Mouse (Mus musculus): ENCODE data around the gene Cldn9. TPM values are rescaled to one million over a fixed set of nuclear protein-coding genes. Genes with fewer than 3 reads are reported as not detected.

Gene Cldn9
- 1.1 and 1.3 TPM in 2 replicates for polyA plus RNA-seq (2014; fragmentation: Nextera tagmentation; extraction: Ambion mirVana)

DNA sequence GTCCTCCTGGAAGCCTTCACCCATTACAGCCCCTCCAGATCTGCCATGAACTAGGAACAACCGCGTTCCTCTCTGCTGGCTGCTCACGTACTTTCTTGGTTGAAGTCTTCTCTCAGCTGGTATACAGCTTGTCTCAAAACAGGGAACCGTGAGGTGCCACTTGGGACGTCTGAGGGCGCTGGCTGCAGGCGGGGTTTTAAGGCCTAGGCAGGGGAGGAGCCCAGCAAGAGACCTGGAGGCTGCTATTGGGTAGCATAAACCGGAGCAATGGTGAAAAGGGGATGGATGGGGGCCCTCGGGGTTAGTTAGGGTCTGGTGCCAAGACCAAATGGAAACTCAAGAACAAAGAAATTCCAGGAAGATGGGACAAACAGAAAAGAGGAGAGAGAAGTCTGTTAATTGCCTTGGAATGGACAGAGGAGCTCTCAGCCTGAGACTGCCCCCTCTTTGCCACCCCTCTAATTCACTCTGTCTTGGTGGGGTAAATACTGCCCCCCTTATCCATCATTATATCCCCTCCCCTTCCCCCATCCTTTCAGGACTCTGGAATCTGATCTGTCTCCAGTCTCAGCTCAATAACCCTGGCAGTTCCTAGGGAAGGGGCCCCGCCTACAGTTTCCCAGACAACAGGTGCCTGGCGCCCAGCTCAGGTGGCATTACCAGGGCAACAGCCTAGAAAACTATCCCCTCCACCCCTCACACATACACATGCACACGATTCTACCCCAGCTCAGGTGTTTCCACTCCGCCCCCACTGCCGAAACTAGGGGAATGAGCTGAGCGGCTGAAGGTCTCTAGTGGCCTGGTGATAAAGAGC is at the start of gene Cldn9:
Gene Cldn9, minus strand, starts transcription at position 171 of the 817 bp plus-strand sequence.
- Histone ChIP-seq H3K9me3 (ENCODE audit: control insufficient read depth, low read length) (no peaks in the 10 kb centered on the region), H3K4me3 (ENCODE audit: low read depth, low read length) (no peak within 1 kb of the TSS), H3K4me2 (ENCODE audit: low read length) (no peak within 1 kb of the TSS), H3K27me3 (replicated peaks; ENCODE audit: control insufficient read depth, insufficient read depth, low read length) (peaks cover 39% of the 10 kb centered on the region), H3K9ac (ENCODE audit: low read length) (no peak within 1 kb of the TSS), H3K36me3 (ENCODE audit: control insufficient read depth, insufficient read depth, low read length) (no peaks in the 10 kb centered on the region), H3K4me1 (replicated peaks; ENCODE audit: control insufficient read depth, insufficient read depth, low read length) (no peaks in the 10 kb centered on the region), H3K27ac (ENCODE audit: low read depth) (no peak within 1 kb of the TSS)
- WGBS = 23% methylated on average over 15 of the region's 15 CpGs
- DNase-seq (ENCODE audit: low spot score) (no peak), ATAC-seq (replicated peaks; ENCODE audit: low FRiP score, low TSS enrichment, low read depth) (peak; percentile 38; the same call in 1 of the 2 replicates)

DNA sequence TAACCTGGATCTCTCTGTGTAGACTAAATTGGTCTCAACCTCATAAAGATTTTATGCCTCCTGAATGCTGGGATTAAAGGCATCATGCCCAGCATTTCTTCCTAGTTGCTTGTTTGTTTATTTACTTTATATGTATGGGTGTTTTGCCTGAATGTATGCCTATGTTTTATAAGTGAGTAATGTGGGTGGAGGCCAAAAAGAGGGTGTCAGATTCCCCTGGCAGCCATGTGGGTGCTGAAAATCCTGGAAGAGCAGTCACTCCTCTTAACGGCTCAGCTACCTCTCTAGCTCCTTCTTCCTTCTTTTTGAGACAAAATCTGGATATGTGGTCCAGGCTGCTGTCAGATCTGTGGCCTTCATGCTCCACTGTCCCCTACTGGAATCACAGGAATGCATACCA is 46.6 kb upstream of the Cldn9 start:
- no peak overlapping the region for H3K4me3 ChIP-seq (ENCODE audit: low read depth, low read length)
- DNase-seq (ENCODE audit: low spot score) = no peak
- no peaks in the 10 kb centered on the region; the same call in 1 of the 2 replicates for H3K4me1 ChIP-seq (replicated peaks; ENCODE audit: control insufficient read depth, insufficient read depth, low read length)
- H3K36me3 ChIP-seq (ENCODE audit: control insufficient read depth, insufficient read depth, low read length) = 0 out of 2 replicates have a peak, but pooled peaks cover 17% of the 10 kb centered on the region
- no peaks in the 10 kb centered on the region for H3K27me3 ChIP-seq (replicated peaks; ENCODE audit: control insufficient read depth, insufficient read depth, low read length)
- H3K4me2 ChIP-seq (ENCODE audit: low read length) = no peak overlapping the region
- ATAC-seq (replicated peaks; ENCODE audit: low FRiP score, low TSS enrichment, low read depth) = no peak
- no peak overlapping the region for H3K9ac ChIP-seq (ENCODE audit: low read length)
- H3K9me3 ChIP-seq (ENCODE audit: control insufficient read depth, low read length) = no peaks in the 10 kb centered on the region
- H3K27ac ChIP-seq (ENCODE audit: low read depth) = no peak overlapping the region
- WGBS = 67% methylated on average over 1 of the region's 1 CpGs

- Histone ChIP-seq H3K4me2 (ENCODE audit: low read length) (peak overlapping the region; percentile 57), H3K27me3 (replicated peaks; ENCODE audit: control insufficient read depth, insufficient read depth, low read length) (no peaks in the 10 kb centered on the region), H3K9ac (ENCODE audit: low read length) (peak overlapping the region; percentile 77), H3K27ac (ENCODE audit: low read depth) (peak overlapping the region; percentile 84), H3K4me3 (ENCODE audit: low read depth, low read length) (peak overlapping the region; percentile 73), H3K4me1 (replicated peaks; ENCODE audit: control insufficient read depth, insufficient read depth, low read length) (no peaks in the 10 kb centered on the region; the same call in 1 of the 2 replicates), H3K36me3 (ENCODE audit: control insufficient read depth, insufficient read depth, low read length) (no peaks in the 10 kb centered on the region), H3K9me3 (ENCODE audit: control insufficient read depth, low read length) (no peaks in the 10 kb centered on the region)
- 2% methylated on average over 20 of the region's 20 CpGs for WGBS
- ATAC-seq (replicated peaks; ENCODE audit: low FRiP score, low TSS enrichment, low read depth) = peak; percentile 93
- DNase-seq (ENCODE audit: low spot score) = peak; percentile 84
These were observed 42.9 kb upstream of the Cldn9 start for GRCm38 (mm10) chr17:23726758-23727142.

DNA sequence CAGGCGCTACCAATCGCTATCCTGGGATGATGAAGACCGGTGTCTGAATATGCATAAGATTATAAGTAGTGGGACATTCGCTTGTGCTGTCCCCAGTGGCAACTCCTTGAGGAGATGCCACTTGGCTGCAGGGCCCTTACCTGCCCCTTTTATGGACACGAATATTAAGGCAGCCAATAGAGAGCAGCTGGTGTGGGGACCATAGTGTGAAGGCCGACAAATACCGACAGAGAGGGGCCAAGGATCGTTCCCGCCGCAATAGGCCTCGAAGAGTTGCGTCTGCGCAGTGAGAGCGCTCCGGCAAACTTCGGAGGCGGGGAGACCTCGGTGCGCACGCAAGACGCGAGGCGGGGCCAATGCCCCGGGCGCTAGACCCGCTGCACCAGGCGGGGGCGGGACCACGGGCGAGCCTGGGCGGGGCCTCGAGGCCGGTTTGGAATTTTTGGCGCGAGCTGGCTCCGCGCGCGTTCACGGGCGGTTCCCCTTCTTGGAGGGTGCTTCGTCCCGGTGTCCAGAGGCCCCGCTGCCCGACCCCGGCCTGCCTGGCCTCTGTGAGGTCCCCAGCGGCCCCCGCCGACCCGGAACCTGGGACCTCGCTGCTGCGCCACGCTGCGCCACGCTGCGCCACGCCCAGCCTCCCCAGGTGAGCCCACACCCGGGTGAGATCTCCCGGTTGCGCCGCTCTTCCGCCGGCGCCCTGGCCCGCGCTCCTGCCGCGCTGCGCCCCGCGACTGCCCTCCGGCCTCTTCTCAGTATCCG is 42.4 kb upstream of the Cldn9 start, which contains the start of gene Pkmyt1:
Gene Pkmyt1, plus strand, starts transcription at position 338 of the 759 bp plus-strand sequence.
- peak within 1 kb of the TSS; percentile 84 for H3K27ac ChIP-seq (ENCODE audit: low read depth)
- peak within 1 kb of the TSS; percentile 77 for H3K9ac ChIP-seq (ENCODE audit: low read length)
- 3% methylated on average over 58 of the region's 73 CpGs for WGBS
- no peaks in the 10 kb centered on the region; the same call in 1 of the 2 replicates for H3K4me1 ChIP-seq (replicated peaks; ENCODE audit: control insufficient read depth, insufficient read depth, low read length)
- H3K36me3 ChIP-seq (ENCODE audit: control insufficient read depth, insufficient read depth, low read length) = no peaks in the 10 kb centered on the region
- H3K27me3 ChIP-seq (replicated peaks; ENCODE audit: control insufficient read depth, insufficient read depth, low read length) = no peaks in the 10 kb centered on the region
- H3K4me3 ChIP-seq (ENCODE audit: low read depth, low read length) = peak within 1 kb of the TSS; percentile 73
- H3K9me3 ChIP-seq (ENCODE audit: control insufficient read depth, low read length) = no peaks in the 10 kb centered on the region
- H3K4me2 ChIP-seq (ENCODE audit: low read length) = peak within 1 kb of the TSS; percentile 57
- ATAC-seq (replicated peaks; ENCODE audit: low FRiP score, low TSS enrichment, low read depth) = peak; percentile 94
- peak; percentile 97 for DNase-seq (ENCODE audit: low spot score)

DNA sequence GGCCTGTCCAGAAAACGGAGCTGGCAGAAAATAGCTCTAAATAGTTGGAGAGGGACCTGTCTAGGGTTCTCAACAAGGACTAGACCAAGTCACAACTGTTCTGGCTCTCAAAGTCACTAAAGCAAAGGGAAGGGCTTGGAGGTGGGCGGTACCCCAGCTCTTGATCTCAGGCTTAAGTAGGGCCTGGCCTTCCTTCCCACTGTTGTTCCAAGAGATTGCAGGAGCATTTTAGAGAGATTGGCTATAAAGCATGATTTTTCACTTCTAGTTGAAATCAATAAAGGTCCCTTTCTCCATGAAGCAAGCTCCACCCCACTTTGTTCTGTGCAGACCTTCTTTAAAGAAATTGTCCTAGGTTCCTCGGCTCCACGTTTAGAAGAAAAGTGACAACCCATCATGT is 41.7 kb upstream of the Cldn9 start:
- H3K4me1 ChIP-seq (replicated peaks; ENCODE audit: control insufficient read depth, insufficient read depth, low read length) = no peaks in the 10 kb centered on the region; the same call in 1 of the 2 replicates
- no peaks in the 10 kb centered on the region for H3K36me3 ChIP-seq (ENCODE audit: control insufficient read depth, insufficient read depth, low read length)
- H3K27me3 ChIP-seq (replicated peaks; ENCODE audit: control insufficient read depth, insufficient read depth, low read length) = no peaks in the 10 kb centered on the region
- peak overlapping the region; percentile 70 for H3K27ac ChIP-seq (ENCODE audit: low read depth)
- ATAC-seq (replicated peaks; ENCODE audit: low FRiP score, low TSS enrichment, low read depth) (no peak), DNase-seq (ENCODE audit: low spot score) (no peak)
- peak overlapping the region; percentile 57 for H3K4me2 ChIP-seq (ENCODE audit: low read length)
- peak overlapping the region; percentile 73 for H3K4me3 ChIP-seq (ENCODE audit: low read depth, low read length)
- H3K9me3 ChIP-seq (ENCODE audit: control insufficient read depth, low read length) = no peaks in the 10 kb centered on the region
- 53% methylated on average over 4 of the region's 4 CpGs for WGBS
- H3K9ac ChIP-seq (ENCODE audit: low read length) = peak overlapping the region; percentile 77

- Histone ChIP-seq H3K4me2 (ENCODE audit: low read length) (no peak within 1 kb of the TSS), H3K9ac (ENCODE audit: low read length) (no peak within 1 kb of the TSS), H3K27ac (ENCODE audit: low read depth) (no peak within 1 kb of the TSS), H3K27me3 (replicated peaks; ENCODE audit: control insufficient read depth, insufficient read depth, low read length) (no peaks in the 10 kb centered on the region), H3K4me1 (replicated peaks; ENCODE audit: control insufficient read depth, insufficient read depth, low read length) (no peaks in the 10 kb centered on the region; the same call in 1 of the 2 replicates), H3K36me3 (ENCODE audit: control insufficient read depth, insufficient read depth, low read length) (no peaks in the 10 kb centered on the region), H3K9me3 (ENCODE audit: control insufficient read depth, low read length) (no peaks in the 10 kb centered on the region), H3K4me3 (ENCODE audit: low read depth, low read length) (no peak within 1 kb of the TSS)
- no peak for ATAC-seq (replicated peaks; ENCODE audit: low FRiP score, low TSS enrichment, low read depth)
- 49% methylated on average over 7 of the region's 7 CpGs for WGBS
- no peak for DNase-seq (ENCODE audit: low spot score)
These were observed 38.7 kb upstream of the Cldn9 start, which contains the start of gene 1520401A03Rik for GRCm38 (mm10) chr17:23722376-23723125. Gene 1520401A03Rik, minus strand, starts transcription at chr17:23722783.

GRCm38 (mm10) chr17:23721886-23722285 is 38.1 kb upstream of the Cldn9 start:
- no peaks in the 10 kb centered on the region; the same call in 1 of the 2 replicates for H3K4me1 ChIP-seq (replicated peaks; ENCODE audit: control insufficient read depth, insufficient read depth, low read length)
- no peak for ATAC-seq (replicated peaks; ENCODE audit: low FRiP score, low TSS enrichment, low read depth)
- 89% methylated on average over 2 of the region's 2 CpGs for WGBS

GRCm38 (mm10) chr17:23719455-23719854 is 35.6 kb upstream of the Cldn9 start:
- 22% methylated on average over 1 of the region's 1 CpGs for WGBS
- ATAC-seq (replicated peaks; ENCODE audit: low FRiP score, low TSS enrichment, low read depth) = no peak
- H3K27me3 ChIP-seq (replicated peaks; ENCODE audit: control insufficient read depth, insufficient read depth, low read length) = no peaks in the 10 kb centered on the region
- H3K4me2 ChIP-seq (ENCODE audit: low read length) = no peak overlapping the region
- H3K4me1 ChIP-seq (replicated peaks; ENCODE audit: control insufficient read depth, insufficient read depth, low read length) = no peaks in the 10 kb centered on the region
- no peak for DNase-seq (ENCODE audit: low spot score)
- no peak overlapping the region for H3K9ac ChIP-seq (ENCODE audit: low read length)
- no peak overlapping the region for H3K4me3 ChIP-seq (ENCODE audit: low read depth, low read length)
- no peaks in the 10 kb centered on the region for H3K9me3 ChIP-seq (ENCODE audit: control insufficient read depth, low read length)
- H3K36me3 ChIP-seq (ENCODE audit: control insufficient read depth, insufficient read depth, low read length) = no peaks in the 10 kb centered on the region
- H3K27ac ChIP-seq (ENCODE audit: low read depth) = no peak overlapping the region

More at GRCm38 (mm10) chr17:23721886-23722285, 38.1 kb upstream of the Cldn9 start:
- H3K27ac ChIP-seq (ENCODE audit: low read depth) = no peak overlapping the region
- no peak overlapping the region for H3K4me3 ChIP-seq (ENCODE audit: low read depth, low read length)
- no peaks in the 10 kb centered on the region for H3K27me3 ChIP-seq (replicated peaks; ENCODE audit: control insufficient read depth, insufficient read depth, low read length)
- no peaks in the 10 kb centered on the region for H3K36me3 ChIP-seq (ENCODE audit: control insufficient read depth, insufficient read depth, low read length)
- no peak overlapping the region for H3K9ac ChIP-seq (ENCODE audit: low read length)
- H3K9me3 ChIP-seq (ENCODE audit: control insufficient read depth, low read length) = no peaks in the 10 kb centered on the region
- H3K4me2 ChIP-seq (ENCODE audit: low read length) = no peak overlapping the region
- no peak for DNase-seq (ENCODE audit: low spot score)

Data from intestine, embryonic 14.5 days (tissue).